Mouse (Mus musculus) urinary bladder, postnatal 14 days (tissue): ENCODE data around the gene Lonp2.

ENCODE experiments used
- DNase-seq: peaks from one replicate; pipeline ENCODE4 v3.0.0; 2021; ENCODE audit warnings: low spot score

Gene Lonp2

DNA sequence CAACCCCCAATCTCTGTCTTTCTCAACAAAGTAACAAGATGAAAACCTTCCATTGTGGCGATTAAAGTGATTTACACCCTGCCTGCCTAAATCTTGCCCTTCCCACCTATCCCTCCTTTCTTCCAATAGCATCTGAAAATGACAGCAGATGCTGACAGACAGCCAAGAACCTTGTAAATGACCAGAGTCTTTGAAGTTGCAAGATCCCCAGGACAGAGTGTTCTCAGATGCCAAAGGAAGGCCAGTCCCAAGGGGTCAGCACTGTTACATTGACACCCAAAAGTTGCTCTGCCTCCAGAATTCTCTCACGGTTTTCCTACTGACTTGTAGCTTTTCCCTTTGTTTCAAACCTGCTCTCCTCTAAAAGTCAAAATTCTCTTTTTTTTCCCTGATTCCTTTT lies 126.0 kb downstream of the Lonp2 start:
- no peak for DNase-seq

DNA sequence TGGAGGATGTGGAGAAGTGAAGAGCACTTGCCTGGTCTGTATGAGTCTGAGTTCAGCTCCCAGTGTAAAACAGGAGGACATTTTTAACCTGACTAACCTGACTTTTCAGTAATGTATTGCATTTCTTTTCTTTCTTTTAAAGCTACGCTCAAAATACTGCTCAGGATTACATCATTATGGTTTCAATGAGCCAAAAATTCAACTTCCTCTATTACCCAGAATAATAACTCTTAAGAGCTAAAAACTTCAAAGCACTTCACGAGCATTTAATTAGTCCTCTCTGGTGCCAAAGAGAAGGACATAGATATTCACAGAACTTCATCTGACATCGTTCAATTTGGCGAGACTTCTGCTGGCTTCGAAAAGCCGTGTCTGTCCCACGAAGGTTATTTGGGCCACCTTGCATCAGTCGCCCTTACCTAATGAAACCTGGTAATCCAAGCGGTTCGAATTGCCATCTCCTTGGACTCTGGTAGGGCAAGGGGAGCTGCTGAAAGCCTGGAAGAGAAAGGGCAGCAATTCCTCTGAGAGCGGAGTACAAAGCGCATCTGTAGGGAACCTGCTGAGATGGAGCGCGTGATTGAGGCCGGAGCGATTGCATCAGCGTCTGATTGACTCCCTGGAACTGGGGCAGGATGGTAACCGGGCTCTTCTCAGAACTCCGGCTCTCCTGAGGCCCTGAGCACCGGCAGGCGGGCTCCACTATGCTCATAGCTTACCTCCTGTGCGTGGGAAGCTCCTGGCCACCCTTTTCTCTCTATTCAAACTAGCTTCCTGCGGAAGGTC lies 133.3 kb downstream of the Lonp2 start:
- no peak for DNase-seq

DNA sequence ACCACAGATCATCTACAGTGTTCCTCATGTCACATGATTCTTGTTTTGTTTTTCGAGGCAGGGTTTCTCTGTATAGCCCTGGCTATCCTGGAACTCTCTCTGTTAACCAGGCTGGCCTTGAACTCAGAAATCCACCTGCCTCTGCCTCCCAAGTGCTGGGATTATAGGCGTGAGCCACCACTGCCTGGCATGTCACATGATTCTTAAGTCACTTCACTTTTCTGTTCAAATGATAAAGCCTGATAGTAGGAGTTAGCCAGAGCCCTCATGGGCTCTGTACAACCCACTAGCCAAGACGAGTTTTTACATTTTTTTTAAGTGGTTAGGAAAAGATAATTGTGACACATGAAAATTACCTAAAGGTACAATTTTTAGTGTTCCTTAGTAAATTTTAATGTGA lies 134.8 kb downstream of the Lonp2 start:
- DNase-seq, result no peak

DNA sequence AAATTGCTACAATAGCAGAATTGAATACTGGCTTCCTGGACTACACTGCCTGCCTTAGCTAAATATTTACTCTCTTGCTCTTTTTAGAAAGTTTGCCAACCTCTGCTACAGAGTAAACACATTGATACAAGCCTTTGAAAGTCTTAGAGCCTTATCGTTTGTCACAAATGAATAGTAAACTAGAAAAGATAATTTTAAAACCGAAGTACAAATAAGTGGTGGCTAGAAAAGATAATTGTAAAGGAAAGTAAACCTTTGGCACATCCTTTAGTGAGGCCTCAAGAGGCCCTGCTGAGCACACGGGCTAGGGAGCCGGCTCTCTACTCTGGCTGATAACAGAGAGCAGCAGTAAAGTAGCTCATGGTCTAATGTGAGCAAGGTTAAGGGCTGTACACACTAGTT lies 135.2 kb downstream of the Lonp2 start:
- no peak for DNase-seq

DNA sequence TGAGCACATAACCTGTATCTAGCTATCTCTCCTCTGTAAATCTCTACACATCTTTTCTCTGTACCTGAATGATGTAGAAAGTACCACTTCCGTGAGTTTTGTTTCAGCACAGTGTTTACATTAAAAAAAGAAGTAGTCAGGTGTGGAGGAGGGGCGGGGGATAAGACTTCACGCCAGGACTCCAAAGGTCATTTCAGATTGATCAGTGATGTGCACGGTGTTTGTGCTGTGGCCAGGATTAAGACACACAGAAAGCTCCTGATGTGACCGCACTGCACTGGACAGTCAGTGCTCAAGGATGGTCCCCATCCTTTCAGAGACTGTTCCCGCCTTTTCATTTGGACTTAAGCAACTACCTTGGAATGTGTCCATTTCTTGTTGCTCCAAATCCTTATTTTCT lies 136.9 kb downstream of the Lonp2 start:
- DNase-seq, result no peak

DNA sequence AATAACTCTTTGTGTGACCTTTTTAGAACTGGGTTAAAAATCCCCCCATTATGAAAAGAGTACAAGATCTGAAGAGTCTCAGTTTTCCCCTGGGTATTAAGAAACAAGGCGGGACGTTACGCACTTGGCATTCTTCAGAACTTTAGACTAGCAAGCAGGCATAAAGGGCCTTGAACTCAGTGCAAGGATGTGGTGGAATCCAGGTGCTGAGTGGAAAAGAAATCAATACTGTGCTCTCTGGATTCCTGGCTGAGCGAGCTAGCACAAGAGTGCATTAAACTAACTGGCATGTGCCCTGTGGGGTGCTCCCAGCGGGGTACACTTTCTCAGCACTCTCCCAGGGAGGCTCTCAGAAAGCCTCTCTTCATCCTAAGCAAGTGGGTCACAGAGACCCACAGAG lies 139.0 kb downstream of the Lonp2 start:
- no peak for DNase-seq

DNA sequence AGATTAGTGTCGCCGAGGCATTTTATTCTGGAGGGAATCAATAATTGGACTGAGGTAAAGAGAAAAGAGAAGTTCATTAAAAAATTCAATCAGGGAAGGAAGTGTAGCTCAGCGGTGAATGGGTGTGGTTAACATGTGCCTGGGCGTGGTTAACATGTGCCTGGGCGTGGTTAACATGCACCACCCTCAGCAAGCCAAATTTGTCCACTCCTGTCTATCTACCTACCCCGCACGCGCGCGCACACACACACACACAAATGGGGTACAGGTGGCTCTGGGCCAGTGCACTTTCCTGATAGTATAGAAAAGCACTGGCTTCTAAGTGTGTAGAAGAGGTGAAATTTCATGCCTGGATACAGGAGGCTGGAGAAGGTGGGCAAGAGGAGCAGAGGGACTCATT lies 141.3 kb downstream of the Lonp2 start:
- DNase-seq, result no peak

DNA sequence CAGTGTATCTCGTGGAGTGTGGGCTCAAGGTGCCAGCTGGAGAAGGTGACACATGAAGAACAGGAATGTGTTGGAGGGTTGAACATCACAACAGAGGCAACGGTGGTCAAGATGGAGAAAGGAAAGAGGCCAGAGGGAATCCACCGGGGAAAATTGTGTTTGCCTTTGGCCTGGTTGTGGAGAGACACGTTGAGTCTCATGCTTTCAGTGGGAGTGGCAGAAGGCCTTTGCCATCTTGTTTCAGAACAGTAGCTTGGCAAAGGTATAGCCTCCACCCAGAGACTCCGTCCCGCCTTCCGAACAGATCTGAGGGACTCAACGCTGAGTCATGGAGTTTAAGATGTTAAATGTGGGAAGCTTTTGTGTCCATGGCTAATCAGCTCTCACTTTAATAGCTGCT lies 141.8 kb downstream of the Lonp2 start:
- peak; percentile 26 for DNase-seq

DNA sequence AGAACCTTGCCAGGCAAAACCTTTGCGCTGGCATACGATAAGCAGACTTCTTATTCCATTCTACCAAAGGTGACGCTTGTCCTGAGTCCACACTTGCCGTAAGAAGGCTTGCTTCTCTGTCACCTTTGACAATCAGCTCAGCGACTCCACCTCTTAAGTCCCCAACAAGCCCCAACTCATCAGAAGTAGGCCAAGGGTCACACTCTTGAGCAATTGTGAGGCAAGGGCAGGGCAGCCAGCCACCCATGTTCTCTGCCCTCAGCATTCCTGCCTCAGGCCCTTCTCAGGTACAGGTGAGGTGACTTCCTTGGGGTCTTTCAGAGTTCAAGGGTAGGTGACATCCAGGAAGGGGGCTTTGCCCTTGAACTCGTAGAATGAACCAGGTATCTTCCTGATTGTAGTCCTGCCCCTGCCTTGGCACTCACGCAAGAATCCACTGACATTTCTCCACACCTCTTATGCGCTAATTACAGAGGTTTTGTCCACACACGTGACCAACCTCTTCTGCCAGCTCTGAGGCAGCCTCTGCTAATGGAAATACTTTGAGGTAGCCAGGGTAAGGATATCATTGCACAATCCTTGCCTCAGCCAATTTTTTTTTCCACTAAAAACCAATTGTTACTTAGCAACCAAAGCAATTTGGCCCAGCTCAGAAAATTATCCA lies 142.8 kb downstream of the Lonp2 start:
- peak; percentile 76 for DNase-seq

DNA sequence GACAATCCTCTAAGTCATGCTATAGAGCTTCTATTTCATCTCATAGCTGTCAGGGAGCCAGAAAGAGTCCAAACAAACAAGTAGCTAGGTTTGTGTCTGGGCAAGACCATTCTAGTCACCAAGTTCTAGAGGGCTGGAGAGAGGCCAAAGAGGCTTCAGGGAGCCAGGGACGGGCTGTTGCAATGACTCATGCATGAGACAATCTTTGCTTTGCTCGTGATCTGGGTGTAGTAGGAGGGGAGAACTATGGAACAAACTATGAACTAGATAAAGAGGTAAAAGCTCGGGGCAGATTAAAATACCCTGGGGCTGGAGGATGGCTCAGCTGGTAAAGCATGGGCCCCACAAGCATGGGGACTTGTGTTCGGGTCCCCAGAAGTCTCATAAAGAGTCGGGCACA lies 144.7 kb downstream of the Lonp2 start:
- peak; percentile 88 for DNase-seq

DNA sequence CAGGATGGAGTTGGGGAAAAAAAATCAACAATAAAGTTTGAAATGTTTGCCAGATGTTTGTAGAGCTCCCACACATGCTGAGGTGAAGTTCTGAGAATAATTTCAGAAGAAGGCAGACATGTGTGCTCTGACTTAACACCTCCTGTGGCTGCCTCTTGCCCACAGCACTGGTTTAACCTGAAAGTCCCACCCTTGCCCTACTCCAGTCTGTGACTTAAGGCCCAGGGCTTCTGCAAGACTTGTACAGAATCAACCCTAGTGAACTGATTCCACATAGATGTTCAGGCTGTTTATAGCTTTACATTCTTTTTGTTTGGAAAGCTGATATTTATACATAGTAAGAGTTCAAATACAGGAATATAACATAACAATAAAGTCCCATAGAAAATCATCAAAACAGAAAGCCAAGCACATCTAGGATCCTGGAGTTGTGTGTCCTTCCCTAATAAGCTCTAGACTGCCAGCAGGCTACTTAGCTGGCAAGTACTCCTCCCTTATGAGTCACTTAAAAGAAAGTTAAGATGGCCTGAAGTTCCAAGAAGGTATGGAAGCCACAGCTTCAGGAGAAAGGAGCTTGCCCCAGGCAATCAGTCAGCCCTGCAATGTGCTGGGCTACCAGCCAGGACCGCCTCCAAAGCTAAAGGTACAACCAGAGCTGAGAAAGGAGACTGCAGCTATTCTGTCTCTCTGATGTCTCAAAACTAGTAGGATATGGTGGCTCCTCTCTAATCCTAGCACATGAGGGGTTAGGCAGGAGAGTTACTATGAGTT lies 146.3 kb downstream of the Lonp2 start:
- peak; percentile 66 for DNase-seq
